Mouse (Mus musculus): ENCODE data around the gene Mgp. TPM values are rescaled to one million over a fixed set of nuclear protein-coding genes. Genes with fewer than 3 reads are reported as not detected.

Mgp gene
- polyA plus RNA-seq, 1 experiment from 2014 or later = 224 TPM

- Histone ChIP-seq H3K27ac (ENCODE audit: low read length) (no peak within 1 kb of the TSS), H3K36me3 (ENCODE audit: control insufficient read depth, insufficient read depth, low read length) (no peaks in the 10 kb centered on the region), H3K9me3 (replicated peaks; ENCODE audit: control insufficient read depth, low read length) (no peaks in the 10 kb centered on the region), H3K27me3 (ENCODE audit: control insufficient read depth, insufficient read depth, low read length) (no peaks in the 10 kb centered on the region), H3K4me2 (ENCODE audit: low read depth, low read length) (no peak within 1 kb of the TSS), H3K4me1 (ENCODE audit: control insufficient read depth, insufficient read depth, low read length) (no peaks in the 10 kb centered on the region), H3K4me3 (replicated peaks; ENCODE audit: low read length) (no peak within 1 kb of the TSS), H3K9ac (ENCODE audit: low read length) (no peak within 1 kb of the TSS)
- whole genome bisulfite sequencing = 59% methylated on average over 4 of the region's 4 CpGs
- ATAC-seq (ENCODE audit: insufficient read depth, low FRiP score) = no peak
Observed at GRCm38 (mm10) chr6:136835352-136835751, 40.3 kb downstream of the Mgp start, which contains the start of gene Smco3. Smco3 (minus strand) TSS chr6:136835452.

GRCm38 (mm10) chr6:136831712-136832111 is 43.9 kb downstream of the Mgp start:
- Histone ChIP-seq H3K4me1 (ENCODE audit: control insufficient read depth, insufficient read depth, low read length) (0 out of 2 replicates have a peak, but pooled peaks cover 3% of the 10 kb centered on the region), H3K27me3 (ENCODE audit: control insufficient read depth, insufficient read depth, low read length) (no peaks in the 10 kb centered on the region), H3K9me3 (replicated peaks; ENCODE audit: control insufficient read depth, low read length) (no peaks in the 10 kb centered on the region), H3K27ac (ENCODE audit: low read length) (no peak overlapping the region), H3K4me2 (ENCODE audit: low read depth, low read length) (no peak overlapping the region), H3K36me3 (ENCODE audit: control insufficient read depth, insufficient read depth, low read length) (no peaks in the 10 kb centered on the region), H3K9ac (ENCODE audit: low read length) (no peak overlapping the region), H3K4me3 (replicated peaks; ENCODE audit: low read length) (no peak overlapping the region)
- no peak for ATAC-seq (ENCODE audit: insufficient read depth, low FRiP score)
- 68% methylated on average over 5 of the region's 5 CpGs for WGBS

GRCm38 (mm10) chr6:136828681-136829080 is 46.9 kb downstream of the Mgp start:
- H3K27ac ChIP-seq (ENCODE audit: low read length) = peak overlapping the region; percentile 83
- WGBS = 32% methylated on average over 4 of the region's 4 CpGs
- ATAC-seq (ENCODE audit: insufficient read depth, low FRiP score) = no peak

GRCm38 (mm10) chr6:136827881-136828561 is 47.6 kb downstream of the Mgp start, which contains the start of gene Wbp11:
Wbp11 (minus strand) TSS chr6:136828233.
- Histone ChIP-seq H3K27me3 (ENCODE audit: control insufficient read depth, insufficient read depth, low read length) (no peaks in the 10 kb centered on the region), H3K4me2 (ENCODE audit: low read depth, low read length) (peak within 1 kb of the TSS; percentile 95), H3K36me3 (ENCODE audit: control insufficient read depth, insufficient read depth, low read length) (peaks cover 6% of the 10 kb centered on the region; the same call in 1 of the 2 replicates), H3K4me1 (ENCODE audit: control insufficient read depth, insufficient read depth, low read length) (0 out of 2 replicates have a peak, but pooled peaks cover 3% of the 10 kb centered on the region), H3K9me3 (replicated peaks; ENCODE audit: control insufficient read depth, low read length) (no peaks in the 10 kb centered on the region), H3K9ac (ENCODE audit: low read length) (peak within 1 kb of the TSS; percentile 99), H3K4me3 (replicated peaks; ENCODE audit: low read length) (peak within 1 kb of the TSS; percentile 100), H3K27ac (ENCODE audit: low read length) (peak within 1 kb of the TSS; percentile 83)
- ATAC-seq (ENCODE audit: insufficient read depth, low FRiP score) = peak; percentile 100
- WGBS = under 1% methylated on average over 45 of the region's 45 CpGs

More at GRCm38 (mm10) chr6:136828681-136829080, 46.9 kb downstream of the Mgp start:
- H3K27me3 ChIP-seq (ENCODE audit: control insufficient read depth, insufficient read depth, low read length) = no peaks in the 10 kb centered on the region
- peak overlapping the region; percentile 72 for H3K9ac ChIP-seq (ENCODE audit: low read length)
- 0 out of 2 replicates have a peak, but pooled peaks cover 3% of the 10 kb centered on the region for H3K4me1 ChIP-seq (ENCODE audit: control insufficient read depth, insufficient read depth, low read length)
- no peaks in the 10 kb centered on the region for H3K9me3 ChIP-seq (replicated peaks; ENCODE audit: control insufficient read depth, low read length)
- peaks cover 4% of the 10 kb centered on the region; the same call in 1 of the 2 replicates for H3K36me3 ChIP-seq (ENCODE audit: control insufficient read depth, insufficient read depth, low read length)
- H3K4me2 ChIP-seq (ENCODE audit: low read depth, low read length) = peak overlapping the region; percentile 67
- H3K4me3 ChIP-seq (replicated peaks; ENCODE audit: low read length) = peak overlapping the region; percentile 58

- no peaks in the 10 kb centered on the region for H3K27me3 ChIP-seq (ENCODE audit: control insufficient read depth, insufficient read depth, low read length)
- no peak for ATAC-seq (ENCODE audit: insufficient read depth, low FRiP score)
- peak within 1 kb of the TSS; percentile 83 for H3K27ac ChIP-seq (ENCODE audit: low read length)
- WGBS = under 1% methylated on average over 34 of the region's 34 CpGs
- H3K9me3 ChIP-seq (replicated peaks; ENCODE audit: control insufficient read depth, low read length) = no peaks in the 10 kb centered on the region
- H3K4me1 ChIP-seq (ENCODE audit: control insufficient read depth, insufficient read depth, low read length) = 0 out of 2 replicates have a peak, but pooled peaks cover 3% of the 10 kb centered on the region
- peak within 1 kb of the TSS; percentile 99 for H3K9ac ChIP-seq (ENCODE audit: low read length)
- peak within 1 kb of the TSS; percentile 95 for H3K4me2 ChIP-seq (ENCODE audit: low read depth, low read length)
- peak within 1 kb of the TSS; percentile 100 for H3K4me3 ChIP-seq (replicated peaks; ENCODE audit: low read length)
- peaks cover 8% of the 10 kb centered on the region; the same call in 1 of the 2 replicates for H3K36me3 ChIP-seq (ENCODE audit: control insufficient read depth, insufficient read depth, low read length)
Observed at GRCm38 (mm10) chr6:136827516-136827880, 48.1 kb downstream of the Mgp start, which contains the start of gene BC049715. BC049715 (plus strand) TSS chr6:136827626.

GRCm38 (mm10) chr6:136827116-136827515 is 48.5 kb downstream of the Mgp start:
- no peaks in the 10 kb centered on the region for H3K9me3 ChIP-seq (replicated peaks; ENCODE audit: control insufficient read depth, low read length)
- H3K36me3 ChIP-seq (ENCODE audit: control insufficient read depth, insufficient read depth, low read length) = peaks cover 8% of the 10 kb centered on the region; the same call in 1 of the 2 replicates
- peak overlapping the region; percentile 95 for H3K4me2 ChIP-seq (ENCODE audit: low read depth, low read length)
- 13% methylated on average over 7 of the region's 7 CpGs for WGBS
- peak overlapping the region; percentile 99 for H3K9ac ChIP-seq (ENCODE audit: low read length)
- 0 out of 2 replicates have a peak, but pooled peaks cover 3% of the 10 kb centered on the region for H3K4me1 ChIP-seq (ENCODE audit: control insufficient read depth, insufficient read depth, low read length)
- ATAC-seq (ENCODE audit: insufficient read depth, low FRiP score) = no peak
- H3K27ac ChIP-seq (ENCODE audit: low read length) = peak overlapping the region; percentile 82; the same call in 1 of the 2 replicates
- no peaks in the 10 kb centered on the region for H3K27me3 ChIP-seq (ENCODE audit: control insufficient read depth, insufficient read depth, low read length)
- peak overlapping the region; percentile 100 for H3K4me3 ChIP-seq (replicated peaks; ENCODE audit: low read length)

- H3K36me3 ChIP-seq (ENCODE audit: control insufficient read depth, insufficient read depth, low read length) = peaks cover 27% of the 10 kb centered on the region
- no peak overlapping the region for H3K27ac ChIP-seq (ENCODE audit: low read length)
- 0 out of 2 replicates have a peak, but pooled peaks cover 3% of the 10 kb centered on the region for H3K4me1 ChIP-seq (ENCODE audit: control insufficient read depth, insufficient read depth, low read length)
- no peak overlapping the region for H3K4me3 ChIP-seq (replicated peaks; ENCODE audit: low read length)
- no peak for ATAC-seq (ENCODE audit: insufficient read depth, low FRiP score)
- WGBS = 91% methylated on average over 8 of the region's 8 CpGs
- no peak overlapping the region for H3K4me2 ChIP-seq (ENCODE audit: low read depth, low read length)
- H3K27me3 ChIP-seq (ENCODE audit: control insufficient read depth, insufficient read depth, low read length) = no peaks in the 10 kb centered on the region
- H3K9ac ChIP-seq (ENCODE audit: low read length) = no peak overlapping the region
- no peaks in the 10 kb centered on the region for H3K9me3 ChIP-seq (replicated peaks; ENCODE audit: control insufficient read depth, low read length)
Observed at GRCm38 (mm10) chr6:136824987-136825386, 50.6 kb downstream of the Mgp start.

Other genes with a start within 250 kb of the Mgp start
- 32.8 and 37.3 TPM in 2 replicates for gene Plbd1, start 213.9 kb downstream of the Mgp start, polyA plus RNA-seq (2015; fragmentation: Nextera tagmentation; extraction: Ambion mirVana)
- 8.5 and 8.7 TPM in 2 replicates for gene Gucy2c, start 94.1 kb downstream of the Mgp start, polyA plus RNA-seq (2015; fragmentation: Nextera tagmentation; extraction: Ambion mirVana)
- 0.83 and 0.89 TPM in 2 replicates for gene Hist4h4, start 71.4 kb downstream of the Mgp start, polyA plus RNA-seq (2015; fragmentation: Nextera tagmentation; extraction: Ambion mirVana)
- 180 and 196 TPM in 2 replicates for gene H2afj, start 67.6 kb downstream of the Mgp start, polyA plus RNA-seq (2015; fragmentation: Nextera tagmentation; extraction: Ambion mirVana)
- gene BC049715, start 48.2 kb downstream of the Mgp start, polyA plus RNA-seq (2015; fragmentation: Nextera tagmentation; extraction: Ambion mirVana) = 0.46 and 2.6 TPM in 2 replicates
- 85.0 and 90.8 TPM in 2 replicates for gene Wbp11, start 47.6 kb downstream of the Mgp start, polyA plus RNA-seq (2015; fragmentation: Nextera tagmentation; extraction: Ambion mirVana)
- gene Smco3, start 40.4 kb downstream of the Mgp start, polyA plus RNA-seq (2015; fragmentation: Nextera tagmentation; extraction: Ambion mirVana) = 1.2 and 2.2 TPM in 2 replicates
- gene Art4, start 18.1 kb downstream of the Mgp start, polyA plus RNA-seq (2015; fragmentation: Nextera tagmentation; extraction: Ambion mirVana) = 6.9 and 7.9 TPM in 2 replicates
- gene Erp27, start 46.4 kb upstream of the Mgp start, polyA plus RNA-seq (2015; fragmentation: Nextera tagmentation; extraction: Ambion mirVana) = 41.0 and 44.8 TPM in 2 replicates
- 0.06 TPM in 1 of 2 replicates, not detected in the other for gene Pde6h, start 48.0 kb upstream of the Mgp start, polyA plus RNA-seq (2015; fragmentation: Nextera tagmentation; extraction: Ambion mirVana)
- 57.8 and 69.5 TPM in 2 replicates for gene Arhgdib, start 66.1 kb upstream of the Mgp start, polyA plus RNA-seq (2015; fragmentation: Nextera tagmentation; extraction: Ambion mirVana)

Measured in stomach, embryonic 16.5 days (tissue).